Mouse (Mus musculus): Measurements from ENCODE around the gene Chd4. TPM values are rescaled to one million over a fixed set of nuclear protein-coding genes. Genes with fewer than 3 reads are reported as not detected.

Gene Chd4
- polyA plus RNA-seq, 1 experiment = 103 TPM

Other genes starting within 250 kb of the Chd4 start
- 80.2 and 83.2 TPM in 2 replicates for gene P3h3, start 238.2 kb upstream of the Chd4 start, polyA plus RNA-seq (2012; rRNA removed)
- 190 and 200 TPM in 2 replicates for gene Gpr162, start 232.0 kb upstream of the Chd4 start, polyA plus RNA-seq (2012; rRNA removed)
- 0.64 and 1.3 TPM in 2 replicates for gene Cd4, start 207.8 kb upstream of the Chd4 start, polyA plus RNA-seq (2012; rRNA removed)
- gene Lag3, start 184.3 kb upstream of the Chd4 start, polyA plus RNA-seq (2012; rRNA removed) = 5.9 and 6.0 TPM in 2 replicates
- gene Ptms, start 175.9 kb upstream of the Chd4 start, polyA plus RNA-seq (2012; rRNA removed) = 1,541 and 1,645 TPM in 2 replicates
- gene Mlf2, start 164.6 kb upstream of the Chd4 start, polyA plus RNA-seq (2012; rRNA removed) = 689 and 754 TPM in 2 replicates
- gene Cops7a, start 130.4 kb upstream of the Chd4 start, polyA plus RNA-seq (2012; rRNA removed) = 261 and 265 TPM in 2 replicates
- gene Pianp, start 99.3 kb upstream of the Chd4 start, polyA plus RNA-seq (2012; rRNA removed) = 181 and 198 TPM in 2 replicates
- 49.5 and 54.7 TPM in 2 replicates for gene Zfp384, start 86.8 kb upstream of the Chd4 start, polyA plus RNA-seq (2012; rRNA removed)
- gene Ing4, start 56.2 kb upstream of the Chd4 start, polyA plus RNA-seq (2012; rRNA removed) = 70.8 and 74.9 TPM in 2 replicates
- 23.0 and 23.9 TPM in 2 replicates for gene Acrbp, start 46.3 kb upstream of the Chd4 start, polyA plus RNA-seq (2012; rRNA removed)
- 0.94 and 1.4 TPM in 2 replicates for gene Lpar5, start 28.1 kb upstream of the Chd4 start, polyA plus RNA-seq (2012; rRNA removed)
- 22.0 and 22.3 TPM in 2 replicates for gene Nop2, start 35.9 kb downstream of the Chd4 start, polyA plus RNA-seq (2012; rRNA removed)
- gene Iffo1, start 49.3 kb downstream of the Chd4 start, polyA plus RNA-seq (2012; rRNA removed) = 86.9 and 94.3 TPM in 2 replicates
- gene Gapdh, start 70.5 kb downstream of the Chd4 start, polyA plus RNA-seq (2012; rRNA removed) = 4,623 and 6,295 TPM in 2 replicates
- gene Ncapd2, start 95.7 kb downstream of the Chd4 start, polyA plus RNA-seq (2012; rRNA removed) = 51.7 and 53.6 TPM in 2 replicates
- gene Mrpl51, start 95.8 kb downstream of the Chd4 start, polyA plus RNA-seq (2012; rRNA removed) = 46.7 and 48.7 TPM in 2 replicates
- gene Vamp1, start 119.6 kb downstream of the Chd4 start, polyA plus RNA-seq (2012; rRNA removed) = 81.5 and 103 TPM in 2 replicates
- 6.4 and 7.1 TPM in 2 replicates for gene Tapbpl, start 135.9 kb downstream of the Chd4 start, polyA plus RNA-seq (2012; rRNA removed)
- gene Cd27, start 141.0 kb downstream of the Chd4 start, polyA plus RNA-seq (2012; rRNA removed) = 0.14 TPM in 1 of 2 replicates, not detected in the other
- gene Tuba3a, start 190.1 kb downstream of the Chd4 start, polyA plus RNA-seq (2012; rRNA removed) = not detected in 2 replicates
- 13.2 and 14.2 TPM in 2 replicates for gene Ltbr, start 217.9 kb downstream of the Chd4 start, polyA plus RNA-seq (2012; rRNA removed)
- gene Scnn1a, start 224.7 kb downstream of the Chd4 start, polyA plus RNA-seq (2012; rRNA removed) = 1.6 and 1.7 TPM in 2 replicates

All from frontal cortex, adult 2 months (tissue).